14 mouse cellular contexts compared by ENCODE assay signal in the genomic region with DNA sequence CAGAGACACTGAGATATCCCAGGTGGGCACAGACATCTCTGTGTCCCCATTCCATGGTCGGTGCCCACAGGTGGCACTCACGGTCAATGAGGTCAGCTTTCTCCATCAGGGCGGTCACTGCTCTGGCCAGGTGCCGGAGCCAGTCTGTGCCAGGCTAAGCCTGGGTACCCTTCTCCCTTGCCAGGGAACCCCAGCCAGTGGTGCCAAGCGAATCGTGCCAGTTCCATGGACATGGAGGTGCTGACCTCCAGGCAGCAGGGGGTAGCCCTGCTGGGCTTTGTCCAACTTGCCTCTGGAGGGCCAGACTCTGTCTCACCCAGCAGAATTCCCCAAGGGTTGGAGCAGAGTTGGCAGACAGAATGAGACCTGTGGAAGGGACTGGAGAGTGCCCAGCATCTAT. TPM values are rescaled to one million over a fixed set of nuclear protein-coding genes. Genes with fewer than 3 reads are reported as not detected.
A peak's percentile ranks its signal among the peaks of the same experiment; 100 is the strongest.
DNase-seq lines count a peak whose midpoint lies in the region; ATAC-seq and TF ChIP-seq lines count a peak whose summit lies in the region.
"Had no signal": no experiment of that assay in that cellular context is flagged by ENCODE, and none has a peak within 500 bp of the region (broad histone marks: within the 10 kb centered on the region; RNA-seq: fewer than 3 reads in every experiment).

No protein-coding gene starts in this region.

- WGBS in hindbrain, embryonic 15.5 days: 87% methylated on average over 6 of the region's 6 CpGs
- WGBS in hindbrain, embryonic 11.5 days: 89% methylated on average over 6 of the region's 6 CpGs
- 96% methylated on average over 6 of the region's 6 CpGs for WGBS in neural tube, embryonic 13.5 days
- 92% methylated on average over 6 of the region's 6 CpGs for WGBS in neural tube, embryonic 15.5 days
- WGBS in lung, adult 2 months: 91% methylated on average over 6 of the region's 6 CpGs

- no peak overlapping the region for H3K9ac ChIP-seq in hindbrain, embryonic 15.5 days
- no peak overlapping the region for H3K9ac ChIP-seq in hindbrain, embryonic 11.5 days (ENCODE audit: low read depth, low read length)
- 0 out of 2 replicates have a peak overlapping the region, but pooled peaks have one; percentile 9 for H3K9ac ChIP-seq in neural tube, embryonic 13.5 days
- no peak overlapping the region for H3K9ac ChIP-seq in neural tube, embryonic 15.5 days (replicated peaks)
- H3K9ac ChIP-seq: limb, embryonic 12.5 days had no signal

- H3K9me3 ChIP-seq in hindbrain, embryonic 15.5 days: no peaks in the 10 kb centered on the region
- no peaks in the 10 kb centered on the region for H3K9me3 ChIP-seq in hindbrain, embryonic 11.5 days (ENCODE audit: control insufficient read depth, low read length)
- no peaks in the 10 kb centered on the region for H3K9me3 ChIP-seq in neural tube, embryonic 13.5 days
- no peaks in the 10 kb centered on the region for H3K9me3 ChIP-seq in neural tube, embryonic 15.5 days (replicated peaks)
- H3K9me3 ChIP-seq: forebrain, embryonic 10.5 days; limb, embryonic 12.5 days had no signal

- no peak overlapping the region for H3K27ac ChIP-seq in hindbrain, embryonic 15.5 days (replicated peaks)
- no peak overlapping the region for H3K27ac ChIP-seq in hindbrain, embryonic 11.5 days (ENCODE audit: low read depth, low read length)
- H3K27ac ChIP-seq in neural tube, embryonic 13.5 days (replicated peaks): no peak overlapping the region
- H3K27ac ChIP-seq in neural tube, embryonic 15.5 days (replicated peaks): no peak overlapping the region
- H3K27ac ChIP-seq: forebrain, embryonic 10.5 days; limb, embryonic 12.5 days had no signal

- H3K4me3 ChIP-seq in hindbrain, embryonic 15.5 days: no peak overlapping the region
- H3K4me3 ChIP-seq in hindbrain, embryonic 11.5 days (ENCODE audit: low read depth, low read length): no peak overlapping the region
- no peak overlapping the region for H3K4me3 ChIP-seq in neural tube, embryonic 13.5 days
- no peak overlapping the region for H3K4me3 ChIP-seq in neural tube, embryonic 15.5 days (replicated peaks)
- no peak overlapping the region for H3K4me3 ChIP-seq in lung, adult 2 months (replicated peaks; ENCODE audit: extremely low read depth, low read depth, low read length)
- H3K4me3 ChIP-seq: forebrain, embryonic 10.5 days; limb, embryonic 12.5 days had no signal

- TF ChIP-seq CTCF in lung, adult 2 months (IDR thresholded peaks at IDR 0.05; ENCODE audit: insufficient read depth, low read length): no peak

- H3K4me2 ChIP-seq in hindbrain, embryonic 15.5 days: peak overlapping the region; percentile 38
- no peak overlapping the region for H3K4me2 ChIP-seq in hindbrain, embryonic 11.5 days (replicated peaks; ENCODE audit: low read depth, low read length)
- 0 out of 2 replicates have a peak overlapping the region, but pooled peaks have one; percentile 11 for H3K4me2 ChIP-seq in neural tube, embryonic 13.5 days
- peak overlapping the region; percentile 37 for H3K4me2 ChIP-seq in neural tube, embryonic 15.5 days
- H3K4me2 ChIP-seq: limb, embryonic 12.5 days had no signal

- no peaks in the 10 kb centered on the region for H3K27me3 ChIP-seq in hindbrain, embryonic 15.5 days
- H3K27me3 ChIP-seq in hindbrain, embryonic 11.5 days (ENCODE audit: control insufficient read depth, insufficient read depth, low read length): peaks cover 12% of the 10 kb centered on the region
- peaks cover 22% of the 10 kb centered on the region for H3K27me3 ChIP-seq in neural tube, embryonic 13.5 days
- H3K27me3 ChIP-seq in neural tube, embryonic 15.5 days (replicated peaks): no peaks in the 10 kb centered on the region

- ATAC-seq in hindbrain, embryonic 15.5 days (ENCODE audit: low FRiP score, low read depth): no peak
- ATAC-seq in hindbrain, embryonic 11.5 days (ENCODE audit: low FRiP score): no peak
- no peak for ATAC-seq in neural tube, embryonic 13.5 days (ENCODE audit: low read depth)
- no peak for ATAC-seq in neural tube, embryonic 15.5 days (ENCODE audit: low FRiP score)

- H3K4me1 ChIP-seq in hindbrain, embryonic 15.5 days (replicated peaks): peaks cover 56% of the 10 kb centered on the region
- H3K4me1 ChIP-seq in hindbrain, embryonic 11.5 days (replicated peaks; ENCODE audit: control insufficient read depth, insufficient read depth, low read length): 0 out of 2 replicates have a peak, but pooled peaks cover 6% of the 10 kb centered on the region
- H3K4me1 ChIP-seq in neural tube, embryonic 13.5 days (replicated peaks): peaks cover 57% of the 10 kb centered on the region
- H3K4me1 ChIP-seq in neural tube, embryonic 15.5 days: peaks cover 68% of the 10 kb centered on the region
- H3K4me1 ChIP-seq in lung, adult 2 months (ENCODE audit: control insufficient read depth, insufficient read depth, low read length): no peaks in the 10 kb centered on the region

- TF ChIP-seq POLR2A in lung, adult 2 months (IDR thresholded peaks at IDR 0.05; ENCODE audit: borderline replicate concordance, extremely low read depth, low read depth, low read length): no peak

- DNase-seq in adrenal gland, postnatal 10 days: peak; percentile 53
- DNase-seq in adrenal gland, postnatal 25 days: no peak
- no peak for DNase-seq in hindbrain, embryonic 11.5 days (ENCODE audit: low spot score)
- DNase-seq in neural tube, embryonic 10.5 days (ENCODE audit: extremely low spot score, low spot score): no peak
- no peak for DNase-seq in lung, adult 2 months
- DNase-seq: gastrocnemius, postnatal 10 days; lung, adult 18-20 months had no signal

- H3K36me3 ChIP-seq in hindbrain, embryonic 15.5 days: no peaks in the 10 kb centered on the region
- H3K36me3 ChIP-seq in hindbrain, embryonic 11.5 days (ENCODE audit: control insufficient read depth, insufficient read depth, low read length): no peaks in the 10 kb centered on the region
- H3K36me3 ChIP-seq in neural tube, embryonic 13.5 days: no peaks in the 10 kb centered on the region
- no peaks in the 10 kb centered on the region for H3K36me3 ChIP-seq in neural tube, embryonic 15.5 days
- H3K36me3 ChIP-seq: forebrain, embryonic 10.5 days; limb, embryonic 12.5 days had no signal

RNA-seq across cellular contexts. Expression of a gene that starts 4.6 kb away (rescaled TPM):
- 10 to 100 TPM; 25.8 to 26.3 TPM for total RNA-seq in adrenal gland, postnatal 10 days (2021)
- 21.6 and 27.9 TPM in 2 replicates for total RNA-seq in adrenal gland, postnatal 25 days (2021)
- polyA plus RNA-seq in hindbrain, embryonic 15.5 days (2015; fragmentation: Nextera tagmentation; extraction: Ambion mirVana): 17.4 and 21.0 TPM in 2 replicates
- 2.1 and 2.4 TPM in 2 replicates for polyA plus RNA-seq in hindbrain, embryonic 11.5 days (2014; fragmentation: Nextera tagmentation; extraction: Ambion mirVana)
- 9.6 and 10.7 TPM in 2 replicates for polyA plus RNA-seq in neural tube, embryonic 13.5 days (2015; fragmentation: Nextera tagmentation; extraction: Ambion mirVana)
- polyA plus RNA-seq in neural tube, embryonic 15.5 days (2015; fragmentation: Nextera tagmentation; extraction: Ambion mirVana): 10.4 and 17.3 TPM in 2 replicates
- polyA plus RNA-seq in lung, adult 2 months (2012; rRNA removed): 10.9 and 11.7 TPM in 2 replicates
- total RNA-seq: hematopoietic stem cell, adult 5-6 weeks; megakaryocyte progenitor cell, adult 5-6 weeks had no signal
